Mouse (Mus musculus) testis, adult 2 months (tissue): Measurements from ENCODE around the gene AC131692.1.

ENCODE experiments used
- CTCF ChIP-seq: fragments of 200-500 bp; IDR thresholded peaks from 2 replicates; pipeline ENCODE4 v1.5.1; 2012; ENCODE audit warnings: low read depth, mild to moderate bottlenecking, inconsistent platforms, low read length, moderate library complexity; ENCODE audit not compliant: control insufficient read depth, insufficient read depth, insufficient replicate concordance
- POLR2A ChIP-seq: fragments of 200-500 bp; IDR thresholded peaks from 2 replicates; pipeline ENCODE4 v1.6.1; 2012; ENCODE audit warnings: low read depth, mild to moderate bottlenecking, inconsistent platforms, low read length, moderate library complexity; ENCODE audit not compliant: control insufficient read depth

- TF ChIP-seq CTCF (no peak), POLR2A (peak; percentile 22; the same call in 1 of the 2 replicates)
Measured at GRCm38 (mm10) chr19:6079983-6080480, 14.2 kb upstream of the AC131692.1 start, which contains the start of gene Tmem262.
